Mouse (Mus musculus): ENCODE measurements around the gene Pim3. TPM values are rescaled to one million over a fixed set of nuclear protein-coding genes. Genes with fewer than 3 reads are reported as not detected.

Pim3 gene
- polyA plus RNA-seq, 1 experiment from 2014 or later: 42.0 TPM

GRCm38 (mm10) chr15:88876155-88877020, 14.4 kb downstream of the Pim3 start:
- Histone ChIP-seq H3K4me2 (ENCODE audit: low read depth, low read length, severe bottlenecking) (peak overlapping the region; percentile 34; the same call in 1 of the 2 replicates), H3K9me3 (ENCODE audit: control insufficient read depth, low read length) (no peaks in the 10 kb centered on the region), H3K27ac (ENCODE audit: low read depth, low read length) (no peak overlapping the region), H3K9ac (ENCODE audit: low read length) (no peak overlapping the region), H3K4me1 (replicated peaks; ENCODE audit: control insufficient read depth, insufficient read depth, low read length) (no peaks in the 10 kb centered on the region), H3K36me3 (ENCODE audit: control insufficient read depth, insufficient read depth, low read length) (no peaks in the 10 kb centered on the region), H3K4me3 (ENCODE audit: low read depth, low read length) (no peak overlapping the region), H3K27me3 (ENCODE audit: control insufficient read depth, insufficient read depth, low read length) (no peaks in the 10 kb centered on the region)
- WGBS: 9% methylated on average over 28 of the region's 28 CpGs
- DNase-seq (ENCODE audit: low spot score) (peak; percentile 92), ATAC-seq (replicated peaks; ENCODE audit: low FRiP score) (0 out of 2 replicates have a peak, but pooled peaks have one; percentile 21)

GRCm38 (mm10) chr15:88877021-88877400, 15.0 kb downstream of the Pim3 start:
- no peaks in the 10 kb centered on the region for H3K27me3 ChIP-seq (ENCODE audit: control insufficient read depth, insufficient read depth, low read length)
- no peak overlapping the region for H3K27ac ChIP-seq (ENCODE audit: low read depth, low read length)
- 82% methylated on average over 10 of the region's 10 CpGs for WGBS
- H3K36me3 ChIP-seq (ENCODE audit: control insufficient read depth, insufficient read depth, low read length): no peaks in the 10 kb centered on the region
- DNase-seq (ENCODE audit: low spot score) (no peak), ATAC-seq (replicated peaks; ENCODE audit: low FRiP score) (no peak)
- no peaks in the 10 kb centered on the region for H3K9me3 ChIP-seq (ENCODE audit: control insufficient read depth, low read length)
- no peaks in the 10 kb centered on the region for H3K4me1 ChIP-seq (replicated peaks; ENCODE audit: control insufficient read depth, insufficient read depth, low read length)
- no peak overlapping the region for H3K4me2 ChIP-seq (ENCODE audit: low read depth, low read length, severe bottlenecking)
- no peak overlapping the region for H3K9ac ChIP-seq (ENCODE audit: low read length)
- H3K4me3 ChIP-seq (ENCODE audit: low read depth, low read length): no peak overlapping the region

GRCm38 (mm10) chr15:88881253-88882044, 19.5 kb downstream of the Pim3 start:
- WGBS: 64% methylated on average over 22 of the region's 22 CpGs
- H3K27ac ChIP-seq (ENCODE audit: low read depth, low read length): no peak overlapping the region

GRCm38 (mm10) chr15:88882851-88883250, 20.9 kb downstream of the Pim3 start:
- H3K4me1 ChIP-seq (replicated peaks; ENCODE audit: control insufficient read depth, insufficient read depth, low read length): no peaks in the 10 kb centered on the region
- H3K36me3 ChIP-seq (ENCODE audit: control insufficient read depth, insufficient read depth, low read length): no peaks in the 10 kb centered on the region
- no peak overlapping the region for H3K9ac ChIP-seq (ENCODE audit: low read length)
- H3K9me3 ChIP-seq (ENCODE audit: control insufficient read depth, low read length): no peaks in the 10 kb centered on the region
- H3K4me3 ChIP-seq (ENCODE audit: low read depth, low read length): no peak overlapping the region
- no peak for ATAC-seq (replicated peaks; ENCODE audit: low FRiP score)
- DNase-seq (ENCODE audit: low spot score): peak; percentile 28
- H3K4me2 ChIP-seq (ENCODE audit: low read depth, low read length, severe bottlenecking): no peak overlapping the region
- H3K27ac ChIP-seq (ENCODE audit: low read depth, low read length): no peak overlapping the region
- H3K27me3 ChIP-seq (ENCODE audit: control insufficient read depth, insufficient read depth, low read length): no peaks in the 10 kb centered on the region
- 73% methylated on average over 4 of the region's 4 CpGs for WGBS

More at GRCm38 (mm10) chr15:88881253-88882044, 19.5 kb downstream of the Pim3 start:
- Histone ChIP-seq H3K9ac (ENCODE audit: low read length) (no peak overlapping the region), H3K9me3 (ENCODE audit: control insufficient read depth, low read length) (no peaks in the 10 kb centered on the region), H3K4me1 (replicated peaks; ENCODE audit: control insufficient read depth, insufficient read depth, low read length) (no peaks in the 10 kb centered on the region), H3K4me3 (ENCODE audit: low read depth, low read length) (no peak overlapping the region), H3K27me3 (ENCODE audit: control insufficient read depth, insufficient read depth, low read length) (no peaks in the 10 kb centered on the region), H3K4me2 (ENCODE audit: low read depth, low read length, severe bottlenecking) (no peak overlapping the region), H3K36me3 (ENCODE audit: control insufficient read depth, insufficient read depth, low read length) (no peaks in the 10 kb centered on the region)
- DNase-seq (ENCODE audit: low spot score) (peak; percentile 43), ATAC-seq (replicated peaks; ENCODE audit: low FRiP score) (no peak)

- Histone ChIP-seq H3K9me3 (ENCODE audit: control insufficient read depth, low read length) (no peaks in the 10 kb centered on the region), H3K27me3 (ENCODE audit: control insufficient read depth, insufficient read depth, low read length) (no peaks in the 10 kb centered on the region), H3K9ac (ENCODE audit: low read length) (no peak overlapping the region), H3K4me2 (ENCODE audit: low read depth, low read length, severe bottlenecking) (no peak overlapping the region), H3K36me3 (ENCODE audit: control insufficient read depth, insufficient read depth, low read length) (no peaks in the 10 kb centered on the region), H3K4me1 (replicated peaks; ENCODE audit: control insufficient read depth, insufficient read depth, low read length) (no peaks in the 10 kb centered on the region), H3K27ac (ENCODE audit: low read depth, low read length) (no peak overlapping the region), H3K4me3 (ENCODE audit: low read depth, low read length) (no peak overlapping the region)
- DNase-seq (ENCODE audit: low spot score) (no peak), ATAC-seq (replicated peaks; ENCODE audit: low FRiP score) (no peak)
- WGBS: 87% methylated on average over 9 of the region's 9 CpGs
These were observed 21.4 kb downstream of the Pim3 start for GRCm38 (mm10) chr15:88883342-88883741.

GRCm38 (mm10) chr15:88885376-88885775, 23.4 kb downstream of the Pim3 start:
- peaks cover 3% of the 10 kb centered on the region; the same call in 1 of the 2 replicates for H3K4me1 ChIP-seq (replicated peaks; ENCODE audit: control insufficient read depth, insufficient read depth, low read length)
- H3K4me2 ChIP-seq (ENCODE audit: low read depth, low read length, severe bottlenecking): no peak overlapping the region
- no peak overlapping the region for H3K9ac ChIP-seq (ENCODE audit: low read length)
- 0 out of 2 replicates have a peak, but pooled peaks cover 3% of the 10 kb centered on the region for H3K27me3 ChIP-seq (ENCODE audit: control insufficient read depth, insufficient read depth, low read length)
- H3K9me3 ChIP-seq (ENCODE audit: control insufficient read depth, low read length): no peaks in the 10 kb centered on the region
- WGBS: 87% methylated on average over 6 of the region's 6 CpGs
- H3K4me3 ChIP-seq (ENCODE audit: low read depth, low read length): no peak overlapping the region
- no peak for DNase-seq (ENCODE audit: low spot score)
- ATAC-seq (replicated peaks; ENCODE audit: low FRiP score): no peak
- no peak overlapping the region for H3K27ac ChIP-seq (ENCODE audit: low read depth, low read length)
- H3K36me3 ChIP-seq (ENCODE audit: control insufficient read depth, insufficient read depth, low read length): no peaks in the 10 kb centered on the region

GRCm38 (mm10) chr15:88889032-88889431, 27.0 kb downstream of the Pim3 start:
- H3K4me3 ChIP-seq (ENCODE audit: low read depth, low read length): no peak overlapping the region
- ATAC-seq (replicated peaks; ENCODE audit: low FRiP score) (no peak), DNase-seq (ENCODE audit: low spot score) (no peak)
- WGBS: 90% methylated on average over 3 of the region's 3 CpGs
- H3K36me3 ChIP-seq (ENCODE audit: control insufficient read depth, insufficient read depth, low read length): no peaks in the 10 kb centered on the region
- H3K9me3 ChIP-seq (ENCODE audit: control insufficient read depth, low read length): no peaks in the 10 kb centered on the region
- H3K4me1 ChIP-seq (replicated peaks; ENCODE audit: control insufficient read depth, insufficient read depth, low read length): peaks cover 4% of the 10 kb centered on the region; the same call in 1 of the 2 replicates
- H3K27ac ChIP-seq (ENCODE audit: low read depth, low read length): no peak overlapping the region
- H3K9ac ChIP-seq (ENCODE audit: low read length): no peak overlapping the region
- no peak overlapping the region for H3K4me2 ChIP-seq (ENCODE audit: low read depth, low read length, severe bottlenecking)
- H3K27me3 ChIP-seq (ENCODE audit: control insufficient read depth, insufficient read depth, low read length): peaks cover 3% of the 10 kb centered on the region; the same call in 1 of the 2 replicates

GRCm38 (mm10) chr15:88889994-88890393, 28.0 kb downstream of the Pim3 start:
- H3K36me3 ChIP-seq (ENCODE audit: control insufficient read depth, insufficient read depth, low read length): no peaks in the 10 kb centered on the region
- no peak overlapping the region for H3K4me3 ChIP-seq (ENCODE audit: low read depth, low read length)
- 67% methylated on average over 3 of the region's 3 CpGs for WGBS
- H3K27ac ChIP-seq (ENCODE audit: low read depth, low read length): no peak overlapping the region
- H3K4me1 ChIP-seq (replicated peaks; ENCODE audit: control insufficient read depth, insufficient read depth, low read length): peaks cover 4% of the 10 kb centered on the region; the same call in 1 of the 2 replicates
- no peak overlapping the region for H3K9ac ChIP-seq (ENCODE audit: low read length)
- peak overlapping the region; percentile 91; the same call in 1 of the 2 replicates for H3K4me2 ChIP-seq (ENCODE audit: low read depth, low read length, severe bottlenecking)
- peaks cover 3% of the 10 kb centered on the region; the same call in 1 of the 2 replicates for H3K27me3 ChIP-seq (ENCODE audit: control insufficient read depth, insufficient read depth, low read length)
- ATAC-seq (replicated peaks; ENCODE audit: low FRiP score) (no peak), DNase-seq (ENCODE audit: low spot score) (no peak)
- H3K9me3 ChIP-seq (ENCODE audit: control insufficient read depth, low read length): no peaks in the 10 kb centered on the region
